Mouse (Mus musculus) heart, postnatal 0 days (tissue): ENCODE measurements around the gene Wdr95. TPM values are rescaled to one million over a fixed set of nuclear protein-coding genes. Genes with fewer than 3 reads are reported as not detected.

Experiments used
- ATAC-seq: fragments of 200-750 bp; cut with Nextera tagmentation; 2 replicates; pipeline ENCODE4 v1.8.0; 2017; ENCODE audit warnings: low read depth, moderate number of reproducible peaks, moderate library complexity; ENCODE audit not compliant: insufficient read depth
- DNase-seq: peaks from one replicate; pipeline ENCODE4 v3.0.0-alpha.2; 2016; ENCODE audit warnings: low spot score
- H3K27ac ChIP-seq: fragments of 300-500 bp; sonication (generic); 2 replicates; pipeline ENCODE4 v1.5.1; 2014; ENCODE audit warnings: low read depth, mild to moderate bottlenecking
- H3K27me3 ChIP-seq: fragments of 300-500 bp; sonication (generic); 2 replicates; pipeline ENCODE4 v1.6.1; 2014; ENCODE audit warnings: low read length, mixed read lengths; ENCODE audit not compliant: control insufficient read depth, insufficient read depth
- H3K36me3 ChIP-seq: fragments of 300-500 bp; sonication (generic); replicated peaks from 2 replicates; pipeline ENCODE4 v1.6.1; 2014; ENCODE audit warnings: low read length, mixed read lengths; ENCODE audit not compliant: control insufficient read depth, insufficient read depth
- H3K4me1 ChIP-seq: fragments of 300-500 bp; sonication (generic); 2 replicates; pipeline ENCODE4 v1.6.1; 2014; ENCODE audit warnings: antibody characterized with exemption; ENCODE audit not compliant: control insufficient read depth, insufficient read depth
- H3K4me2 ChIP-seq: fragments of 300-500 bp; sonication (generic); 2 replicates; pipeline ENCODE4 v1.6.1; 2014; ENCODE audit warnings: low read depth, mild to moderate bottlenecking, low read length, moderate library complexity
- H3K4me3 ChIP-seq: fragments of 300-500 bp; sonication (generic); 2 replicates; pipeline ENCODE4 v1.5.1; 2014; ENCODE audit warnings: low read depth, low read length
- H3K9ac ChIP-seq: fragments of 300-500 bp; sonication (generic); replicated peaks from 2 replicates; pipeline ENCODE4 v1.6.1; 2014; ENCODE audit warnings: low read depth, low read length, mixed read lengths
- H3K9me3 ChIP-seq: fragments of 300-500 bp; sonication (generic); replicated peaks from 2 replicates; pipeline ENCODE4 v1.6.1; 2016; ENCODE audit warnings: low read length; ENCODE audit not compliant: control insufficient read depth
- CTCF ChIP-seq: IDR thresholded peaks from 2 replicates; pipeline ENCODE4 v1.5.1; 2016; ENCODE audit warnings: antibody characterized with exemption, control low read depth, low read depth
- EP300 ChIP-seq: IDR thresholded peaks from 2 replicates; pipeline ENCODE4 v1.6.1; 2016; ENCODE audit warnings: antibody characterized with exemption, low read depth
- WGBS: fragments of 180-500 bp; shearing (Covaris S2); extraction: QIAGEN DNeasy Blood & Tissue Kit; methylation state at CpG from one replicate; pipeline ENCODE4 v1.1.7; 2014; 5-methylcytosine and 5-hydroxymethylcytosine counted together
- polyA plus RNA-seq: library from polyadenylated mRNA; unstranded; fragments of >200 nt; fragmentation: Nextera tagmentation; extraction: Ambion mirVana; gene quantifications from 2 replicates; pipeline ENCODE4 v1.2.1, GENCODE M21; 2015
- total RNA-seq: library from RNA; depleted of rRNA; stranded (reverse); fragments of >200 nt; gene quantifications from 2 replicates; pipeline ENCODE4 v1.2.3, GENCODE M21; 2014; ENCODE audit warnings: low replicate concordance

Gene Wdr95
- total and polyA plus RNA-seq, 2 experiments from 2014 or later: 0.19 TPM; not detected in 1

DNA sequence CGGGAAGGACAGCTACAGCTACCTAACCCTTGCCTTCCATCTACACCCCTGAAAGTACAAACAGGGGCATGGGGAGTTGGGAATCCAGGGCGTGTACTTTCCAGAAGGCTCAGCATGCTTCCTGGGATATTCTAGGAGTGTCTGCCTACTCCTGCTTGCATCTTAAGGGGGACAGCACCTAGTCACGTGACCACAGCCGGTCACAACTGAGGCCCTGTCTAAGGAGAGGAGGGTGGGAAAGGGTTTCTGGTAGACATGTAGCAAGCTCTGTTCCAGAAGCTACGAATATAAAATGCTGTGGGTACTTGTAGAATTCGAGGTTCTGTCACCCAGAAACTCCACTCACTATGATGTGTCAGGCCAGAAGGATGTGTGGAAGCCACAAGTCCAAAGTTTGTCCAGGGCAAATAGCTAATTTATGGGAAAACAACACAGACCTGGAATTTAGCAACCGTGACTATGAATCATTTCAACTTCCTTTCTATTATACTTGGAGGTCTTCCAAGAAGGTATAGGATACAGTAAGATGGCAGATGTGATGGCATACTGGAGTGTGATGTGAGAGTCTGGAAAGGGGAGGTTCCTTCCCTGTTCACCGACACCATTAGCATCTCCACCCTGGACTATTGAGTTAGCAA, 78.7 kb downstream of the Wdr95 start:
- TF ChIP-seq CTCF (no peak), EP300 (no peak)
- Histone ChIP-seq H3K4me2 (no peak overlapping the region), H3K27ac (no peak overlapping the region), H3K9ac (no peak overlapping the region), H3K4me3 (no peak overlapping the region), H3K36me3 (no peaks in the 10 kb centered on the region), H3K27me3 (no peaks in the 10 kb centered on the region), H3K4me1 (no peaks in the 10 kb centered on the region), H3K9me3 (no peaks in the 10 kb centered on the region)
- 73% methylated on average over 8 of the region's 8 CpGs for WGBS
- no peak for DNase-seq
- no peak for ATAC-seq

DNA sequence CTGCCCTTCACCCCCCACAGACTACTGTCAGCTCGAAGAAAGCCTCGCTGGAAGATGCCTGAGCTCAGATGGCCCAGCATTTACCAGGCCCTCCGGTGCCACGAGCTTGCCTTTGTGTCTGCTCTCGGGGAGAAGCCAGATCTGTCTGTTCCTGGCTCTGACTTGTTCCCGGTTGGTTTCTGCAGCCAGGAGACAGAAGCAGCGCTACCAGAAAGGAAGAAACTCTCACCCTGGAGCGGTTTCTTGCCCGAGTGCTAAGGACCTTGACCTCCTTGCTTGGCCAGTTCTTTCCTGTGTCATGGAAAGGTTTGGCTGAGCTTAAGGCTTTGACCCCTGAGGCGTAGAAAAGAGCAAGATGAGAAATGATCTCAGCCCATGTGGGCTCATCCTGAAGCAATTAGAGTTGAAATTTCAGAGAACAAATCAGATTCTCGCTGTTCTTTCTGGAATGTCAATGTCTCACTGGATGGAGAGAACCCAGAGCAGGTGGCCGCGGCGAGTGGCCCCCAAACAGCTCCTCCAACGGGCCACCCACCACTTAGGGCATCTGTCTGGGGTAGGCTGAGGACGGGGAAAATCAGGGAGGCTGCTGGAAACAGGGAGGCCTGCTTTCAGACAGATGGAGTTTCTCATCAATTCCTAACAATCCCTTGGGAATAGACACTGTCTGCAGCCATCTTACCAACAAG, 83.1 kb downstream of the Wdr95 start:
- TF ChIP-seq EP300 (no peak), CTCF (no peak)
- no peak overlapping the region for H3K27ac ChIP-seq
- H3K27me3 ChIP-seq: no peaks in the 10 kb centered on the region
- WGBS: 62% methylated on average over 16 of the region's 16 CpGs
- H3K9ac ChIP-seq: no peak overlapping the region
- H3K4me2 ChIP-seq: no peak overlapping the region
- H3K4me1 ChIP-seq: no peaks in the 10 kb centered on the region
- H3K36me3 ChIP-seq: peaks cover 7% of the 10 kb centered on the region
- no peak for ATAC-seq
- H3K4me3 ChIP-seq: no peak overlapping the region
- no peak for DNase-seq
- H3K9me3 ChIP-seq: no peaks in the 10 kb centered on the region

DNA sequence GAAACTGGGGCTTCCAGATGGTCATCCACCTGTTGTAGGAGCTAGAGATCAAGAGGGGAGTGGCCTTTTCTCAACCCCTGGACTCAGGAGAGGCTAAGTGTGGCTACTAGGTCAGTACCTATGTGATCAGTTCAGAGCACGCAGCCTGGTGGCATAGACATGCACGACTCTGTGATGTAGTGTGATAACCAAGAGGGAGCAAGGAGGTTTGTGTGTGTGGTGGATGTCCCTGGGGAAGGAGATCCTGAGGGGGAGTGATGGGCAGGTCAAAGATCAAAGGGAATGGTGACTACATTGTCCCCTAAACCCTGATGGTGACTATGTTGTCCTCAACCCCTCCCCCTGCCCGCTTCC, 83.7 kb downstream of the Wdr95 start:
- no peak overlapping the region for H3K4me2 ChIP-seq
- WGBS: 73% methylated on average over 3 of the region's 3 CpGs
- DNase-seq (no peak), ATAC-seq (no peak)
- H3K9ac ChIP-seq: no peak overlapping the region
- H3K27ac ChIP-seq: no peak overlapping the region
- H3K4me1 ChIP-seq: no peaks in the 10 kb centered on the region
- H3K36me3 ChIP-seq: peaks cover 12% of the 10 kb centered on the region
- H3K27me3 ChIP-seq: no peaks in the 10 kb centered on the region
- H3K4me3 ChIP-seq: no peak overlapping the region
- no peak for TF ChIP-seq EP300
- no peaks in the 10 kb centered on the region for H3K9me3 ChIP-seq

DNA sequence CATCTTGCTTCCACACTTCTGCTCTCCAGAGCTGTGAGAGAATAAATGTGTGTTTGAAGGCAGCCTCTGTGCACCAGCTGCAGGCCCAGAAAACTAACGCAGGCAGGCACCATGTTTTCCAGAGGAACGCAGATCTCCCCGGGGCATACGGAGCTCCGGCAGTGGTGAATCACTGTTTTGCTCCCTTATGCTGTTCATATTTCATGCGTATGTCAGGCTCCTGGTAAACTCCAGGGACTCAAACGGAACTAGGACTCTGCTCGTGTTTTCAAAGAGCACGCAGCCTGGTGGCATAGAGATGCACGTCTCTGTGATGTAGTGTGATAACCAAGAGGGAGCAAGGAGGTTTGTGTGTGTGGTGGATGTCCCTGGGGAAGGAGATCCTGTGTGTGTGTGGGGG, 84.3 kb downstream of the Wdr95 start:
- no peak overlapping the region for H3K4me3 ChIP-seq
- H3K9ac ChIP-seq: no peak overlapping the region
- ATAC-seq (no peak), DNase-seq (no peak)
- H3K4me1 ChIP-seq: no peaks in the 10 kb centered on the region
- H3K27ac ChIP-seq: no peak overlapping the region
- no peak overlapping the region for H3K4me2 ChIP-seq
- H3K27me3 ChIP-seq: no peaks in the 10 kb centered on the region
- no peaks in the 10 kb centered on the region for H3K9me3 ChIP-seq
- WGBS: 67% methylated on average over 10 of the region's 10 CpGs
- peaks cover 18% of the 10 kb centered on the region for H3K36me3 ChIP-seq
- TF ChIP-seq EP300: no peak
- no peak for TF ChIP-seq CTCF

DNA sequence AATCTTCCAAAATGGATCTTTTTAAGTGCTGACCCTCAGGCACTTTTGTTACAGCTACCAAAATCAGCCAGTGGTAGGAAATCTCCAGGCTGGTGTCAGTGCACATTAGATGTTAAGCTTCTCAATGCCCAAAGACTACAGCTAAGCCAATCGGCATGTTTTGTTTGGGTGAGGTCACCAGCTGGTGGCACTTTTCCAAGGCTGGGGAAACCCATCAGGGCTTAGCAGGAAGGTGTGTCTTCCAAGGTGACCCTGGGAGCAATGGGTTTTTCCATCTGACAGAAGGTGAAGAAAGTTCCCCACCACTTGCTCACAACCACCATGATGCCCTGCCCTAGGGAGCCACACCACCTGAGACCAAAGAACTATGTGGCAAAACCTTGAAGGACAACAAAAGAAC, 87.7 kb downstream of the Wdr95 start:
- H3K4me2 ChIP-seq: no peak overlapping the region
- H3K9me3 ChIP-seq: no peaks in the 10 kb centered on the region
- H3K4me1 ChIP-seq: no peaks in the 10 kb centered on the region
- peaks cover 45% of the 10 kb centered on the region for H3K36me3 ChIP-seq
- TF ChIP-seq EP300: no peak
- no peak for TF ChIP-seq CTCF
- H3K27me3 ChIP-seq: no peaks in the 10 kb centered on the region
- no peak overlapping the region for H3K9ac ChIP-seq
- WGBS: 56% methylated on average over 1 of the region's 1 CpGs
- H3K27ac ChIP-seq: no peak overlapping the region
- ATAC-seq: no peak
- H3K4me3 ChIP-seq: no peak overlapping the region
- DNase-seq: no peak

DNA sequence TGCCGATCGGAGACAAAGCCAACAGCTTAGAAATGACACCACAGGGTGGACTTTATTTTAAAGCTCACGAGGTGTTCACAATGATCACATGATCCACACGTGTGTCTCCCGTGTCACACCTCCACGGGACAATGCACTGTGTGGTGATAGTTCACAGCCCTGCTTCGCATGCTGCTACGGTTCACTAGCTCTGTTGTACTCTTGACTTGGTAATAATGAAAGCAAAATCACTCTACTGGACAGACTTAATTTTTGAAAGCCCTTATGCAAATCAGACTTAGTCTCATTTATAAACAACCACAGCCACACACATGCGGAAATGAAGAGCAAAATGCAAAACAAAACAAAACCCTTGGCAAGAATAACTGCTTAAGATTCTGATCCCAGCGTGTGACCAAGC, 88.3 kb downstream of the Wdr95 start:
- Histone ChIP-seq H3K36me3 (peaks cover 50% of the 10 kb centered on the region), H3K27ac (no peak overlapping the region), H3K4me3 (no peak overlapping the region), H3K4me2 (no peak overlapping the region), H3K4me1 (no peaks in the 10 kb centered on the region), H3K9ac (no peak overlapping the region), H3K9me3 (no peaks in the 10 kb centered on the region), H3K27me3 (no peaks in the 10 kb centered on the region)
- TF ChIP-seq CTCF: no peak
- no peak for TF ChIP-seq EP300
- 89% methylated on average over 10 of the region's 10 CpGs for WGBS
- ATAC-seq: no peak
- DNase-seq: no peak
